Mouse (Mus musculus): ENCODE results near the gene Itga1. TPM values are rescaled to one million over a fixed set of nuclear protein-coding genes. Genes with fewer than 3 reads are reported as not detected.

The Itga1 gene
- total RNA-seq, 2 experiments from 2014 or later: 6.6 to 7.3 TPM

GRCm38 (mm10) chr13:115003444-115004053 lies 98.2 kb downstream of the Itga1 start:
- intact Hi-C loops (cut with DNase I): no loop called here
- DNase-seq (ENCODE audit: low spot score in 2 of 2): no peak

- intact Hi-C loops (cut with DNase I): no loop called here
- DNase-seq (ENCODE audit: low spot score in 2 of 2): no peak
Measured at GRCm38 (mm10) chr13:115002837-115003236, 98.9 kb downstream of the Itga1 start.

- no peak for DNase-seq (ENCODE audit: low spot score in 2 of 2)
- intact Hi-C loops (cut with DNase I): no loop called here
Measured at GRCm38 (mm10) chr13:115002155-115002554, 99.6 kb downstream of the Itga1 start.

- intact Hi-C loops (cut with DNase I): no loop called here
- DNase-seq (ENCODE audit: low spot score in 2 of 2): no peak
Measured at GRCm38 (mm10) chr13:114999582-114999981, 102.2 kb downstream of the Itga1 start.

- intact Hi-C loops (cut with DNase I): no loop called here
- DNase-seq (ENCODE audit: low spot score in 2 of 2): no peak
Measured at GRCm38 (mm10) chr13:114998100-114998499, 103.7 kb downstream of the Itga1 start.

GRCm38 (mm10) chr13:114992260-114993014 lies 109.3 kb downstream of the Itga1 start:
- DNase-seq (ENCODE audit: low spot score in 2 of 2): peak in 1 of 2 experiments; percentile 26
- intact Hi-C loops (cut with DNase I): no loop called here

GRCm38 (mm10) chr13:114987668-114988067 lies 114.1 kb downstream of the Itga1 start:
- no peak for DNase-seq (ENCODE audit: low spot score in 2 of 2)
- intact Hi-C loops (cut with DNase I): loop anchor here (5.0 kb wide), 2 partner anchors 105 to 1730 kb away; partner anchors contain the start of gene Pelo

- intact Hi-C loops (cut with DNase I): loop anchor here (5.0 kb wide), 2 partner anchors 105 to 1730 kb away; partner anchors contain the start of gene Pelo
- DNase-seq (ENCODE audit: low spot score in 2 of 2): no peak
Measured at GRCm38 (mm10) chr13:114987161-114987560, 114.6 kb downstream of the Itga1 start.

GRCm38 (mm10) chr13:114984658-114985057 lies 117.1 kb downstream of the Itga1 start:
- intact Hi-C loops (cut with DNase I): loop anchor here (5.0 kb wide), 3 partner anchors 108 to 1733 kb away; partner anchors contain the start of gene Pelo
- DNase-seq (ENCODE audit: low spot score in 2 of 2): no peak

- DNase-seq (ENCODE audit: low spot score in 2 of 2): no peak
- intact Hi-C loops (cut with DNase I): loop anchor here (5.0 kb wide), 1 partner anchor 244 kb away; no protein-coding TSS in a partner anchor
Measured at GRCm38 (mm10) chr13:114983116-114983515, 118.6 kb downstream of the Itga1 start.

GRCm38 (mm10) chr13:114980831-114981419 lies 120.8 kb downstream of the Itga1 start:
- intact Hi-C loops (cut with DNase I): loop anchor here (5.0 kb wide), 1 partner anchor 246 kb away; no protein-coding TSS in a partner anchor

GRCm38 (mm10) chr13:114974484-114975042 lies 127.2 kb downstream of the Itga1 start:
- no peak for DNase-seq (ENCODE audit: low spot score in 2 of 2)
- intact Hi-C loops (cut with DNase I): no loop called here

More at GRCm38 (mm10) chr13:114980831-114981419, 120.8 kb downstream of the Itga1 start:
- DNase-seq (ENCODE audit: low spot score in 2 of 2): no peak

- intact Hi-C loops (cut with DNase I): no loop called here
- DNase-seq (ENCODE audit: low spot score in 2 of 2): no peak
Measured at GRCm38 (mm10) chr13:114971905-114972304, 129.9 kb downstream of the Itga1 start.

- peak; percentile 81 to 89 for DNase-seq (ENCODE audit: low spot score in 2 of 2)
- intact Hi-C loops (cut with DNase I): loop anchor here (1.0 to 10.0 kb wide), 2 partner anchors 133 to 1089 kb away; no protein-coding TSS in a partner anchor
Measured at GRCm38 (mm10) chr13:114964233-114964632, 137.5 kb downstream of the Itga1 start.

- intact Hi-C loops (cut with DNase I): no loop called here
- no peak for DNase-seq (ENCODE audit: low spot score in 2 of 2)
Measured at GRCm38 (mm10) chr13:114954516-114954915, 147.2 kb downstream of the Itga1 start.

- DNase-seq (ENCODE audit: low spot score in 2 of 2): peak in 1 of 2 experiments; percentile 29
- intact Hi-C loops (cut with DNase I): no loop called here
Measured at GRCm38 (mm10) chr13:114933541-114933940, 168.2 kb downstream of the Itga1 start.

GRCm38 (mm10) chr13:114931775-114932294 lies 169.9 kb downstream of the Itga1 start, which contains the start of gene Itga2:
Itga2 (minus strand) TSS chr13:114932100.
- peak; percentile 15 to 16 for DNase-seq (ENCODE audit: low spot score in 2 of 2)
- intact Hi-C loops (cut with DNase I): no loop called here

- intact Hi-C loops (cut with DNase I): no loop called here
- DNase-seq (ENCODE audit: low spot score in 2 of 2): peak; percentile 9 to 13
Measured at GRCm38 (mm10) chr13:114930996-114931649, 170.6 kb downstream of the Itga1 start.

GRCm38 (mm10) chr13:114924785-114925184 lies 177.0 kb downstream of the Itga1 start:
- DNase-seq (ENCODE audit: low spot score in 2 of 2): no peak
- intact Hi-C loops (cut with DNase I): no loop called here

All from left cerebral cortex, postnatal 25 days (tissue).